Mouse (Mus musculus) spleen, adult 2 months (tissue): ENCODE measurements around the gene 4921524J17Rik. TPM values are rescaled to one million over a fixed set of nuclear protein-coding genes. Genes with fewer than 3 reads are reported as not detected.

Experiments
- DNase-seq, 2 experiments: peaks; one replicate each; pipeline versions ENCODE4 v3.0.0 to v3.0.0-alpha.2; 2012 to 2021; ENCODE audit warnings: low spot score in 2 of 2, low read depth in 1 of 2
- H3K27ac ChIP-seq: fragments of 200-500 bp; 2 replicates; pipeline ENCODE4 v1.5.1; 2012; ENCODE audit warnings: low read length, inconsistent platforms; ENCODE audit not compliant: insufficient read depth
- H3K27me3 ChIP-seq: fragments of 200-500 bp; 2 replicates; pipeline ENCODE4 v1.6.1; 2012; ENCODE audit warnings: mild to moderate bottlenecking, moderate library complexity, low read length, inconsistent platforms; ENCODE audit not compliant: control insufficient read depth, insufficient read depth
- H3K36me3 ChIP-seq: fragments of 200-500 bp; 2 replicates; pipeline ENCODE4 v1.6.1; 2012; ENCODE audit warnings: mild to moderate bottlenecking, low read length, inconsistent platforms; ENCODE audit not compliant: control insufficient read depth, insufficient read depth
- H3K4me1 ChIP-seq: fragments of 200-500 bp; 2 replicates; pipeline ENCODE4 v1.6.1; 2011; ENCODE audit warnings: inconsistent platforms; ENCODE audit not compliant: control insufficient read depth, insufficient read depth, insufficient read length
- H3K4me3 ChIP-seq: fragments of 200-500 bp; 2 replicates; pipeline ENCODE4 v1.5.1; 2011; ENCODE audit warnings: mild to moderate bottlenecking, inconsistent platforms; ENCODE audit not compliant: insufficient read depth, insufficient read length; ENCODE audit errors: extremely low read depth
- CTCF ChIP-seq: fragments of 200-500 bp; IDR thresholded peaks from 2 replicates; pipeline ENCODE4 v1.5.1; 2011; ENCODE audit warnings: mild to moderate bottlenecking, inconsistent platforms; ENCODE audit not compliant: insufficient read depth, insufficient read length, insufficient replicate concordance; ENCODE audit errors: extremely low read depth
- POLR2A ChIP-seq: fragments of 200-500 bp; IDR thresholded peaks from 2 replicates; pipeline ENCODE4 v1.6.1; 2011; ENCODE audit warnings: low read depth, low read length, inconsistent platforms
- WGBS: fragments of 180-500 bp; shearing (Covaris S2); methylation state at CpG from one replicate; pipeline ENCODE4 v1.1.7; 2018; 5-methylcytosine and 5-hydroxymethylcytosine counted together
- polyA plus RNA-seq: library from polyadenylated mRNA; depleted of rRNA; stranded (reverse); fragments of >200 nt; gene quantifications from 2 replicates; pipeline ENCODE4 v1.2.3, GENCODE M21; 2012

Gene 4921524J17Rik
- polyA plus RNA-seq, 1 experiment = 1.6 TPM

DNA sequence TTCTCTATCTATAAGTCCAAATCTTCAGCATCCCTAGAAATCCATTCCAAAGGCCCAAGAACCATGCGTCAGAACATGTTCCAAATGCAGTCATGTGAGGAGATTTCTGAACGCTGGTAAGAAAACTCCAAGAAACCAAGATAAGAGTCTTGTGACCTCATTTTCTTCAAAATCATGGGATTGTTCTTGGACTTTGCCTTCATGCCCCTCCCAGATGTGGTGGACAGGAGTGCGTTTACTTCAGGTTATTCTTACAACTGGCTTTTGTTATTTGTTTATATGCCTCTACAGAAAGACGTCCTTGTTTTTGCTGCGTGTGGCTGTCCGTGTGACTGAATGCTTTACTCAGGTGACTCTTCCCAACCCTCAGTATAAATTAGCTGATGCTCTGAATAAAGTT, 39.4 kb downstream of the 4921524J17Rik start:
- H3K4me3 ChIP-seq = no peak overlapping the region
- H3K27ac ChIP-seq = no peak overlapping the region
- no peak for DNase-seq
- TF ChIP-seq CTCF = no peak
- no peak for TF ChIP-seq POLR2A
- 95% methylated on average over 6 of the region's 6 CpGs for WGBS
- H3K4me1 ChIP-seq = no peaks in the 10 kb centered on the region
- H3K36me3 ChIP-seq = no peaks in the 10 kb centered on the region
- H3K27me3 ChIP-seq = no peaks in the 10 kb centered on the region

DNA sequence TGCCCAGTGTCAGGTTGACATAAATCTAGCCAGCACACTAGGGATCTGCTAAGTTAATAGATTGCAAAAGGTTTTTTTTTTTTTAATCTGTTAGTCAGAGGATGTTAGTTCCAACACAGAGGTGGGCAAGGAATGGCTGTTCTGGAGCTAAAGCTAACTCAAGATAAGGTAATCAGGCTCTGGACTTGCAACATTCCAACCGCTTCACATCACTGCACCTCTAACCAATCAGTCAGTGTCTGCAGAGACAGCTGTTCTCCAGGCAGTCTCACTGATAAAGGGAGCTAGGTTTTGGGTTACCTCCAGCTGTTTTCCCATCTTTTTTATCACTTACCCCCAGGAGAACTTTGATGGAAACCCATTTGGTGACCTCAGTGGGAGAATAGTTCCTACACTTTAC, 41.2 kb downstream of the 4921524J17Rik start:
- no peak for DNase-seq
- Histone ChIP-seq H3K4me1 (no peaks in the 10 kb centered on the region), H3K27ac (no peak overlapping the region), H3K27me3 (no peaks in the 10 kb centered on the region), H3K36me3 (no peaks in the 10 kb centered on the region), H3K4me3 (no peak overlapping the region)
- TF ChIP-seq CTCF (no peak), POLR2A (no peak)
- 89% methylated on average over 1 of the region's 1 CpGs for WGBS

DNA sequence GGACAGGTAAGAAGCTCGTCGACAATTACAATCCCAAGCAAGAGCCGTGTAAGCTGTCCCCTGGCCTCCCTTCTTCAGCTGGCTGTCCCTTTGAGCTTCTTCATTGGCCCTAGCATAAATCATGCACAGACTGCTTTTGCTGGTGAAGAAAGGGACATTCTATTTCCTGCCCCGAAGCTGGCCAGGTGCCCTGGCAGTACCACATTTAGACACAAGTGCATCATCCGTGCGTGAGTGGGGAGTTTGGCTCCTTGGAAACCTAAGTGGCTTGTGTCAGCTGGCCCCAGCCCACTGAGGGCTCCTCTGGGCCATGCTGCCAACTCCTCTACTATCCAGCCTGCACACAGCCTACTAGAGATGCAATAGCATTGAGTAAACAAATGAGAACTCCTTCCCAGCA, 46.4 kb downstream of the 4921524J17Rik start, which contains the start of gene Mylk3:
Gene Mylk3 (minus strand): TSS at position 141 of the 400 bp plus-strand sequence.
- 68% methylated on average over 6 of the region's 6 CpGs for WGBS
- Histone ChIP-seq H3K4me3 (no peak within 1 kb of the TSS), H3K27me3 (no peaks in the 10 kb centered on the region), H3K36me3 (no peaks in the 10 kb centered on the region), H3K27ac (no peak within 1 kb of the TSS), H3K4me1 (no peaks in the 10 kb centered on the region)
- DNase-seq = no peak
- TF ChIP-seq CTCF (no peak), POLR2A (no peak)

DNA sequence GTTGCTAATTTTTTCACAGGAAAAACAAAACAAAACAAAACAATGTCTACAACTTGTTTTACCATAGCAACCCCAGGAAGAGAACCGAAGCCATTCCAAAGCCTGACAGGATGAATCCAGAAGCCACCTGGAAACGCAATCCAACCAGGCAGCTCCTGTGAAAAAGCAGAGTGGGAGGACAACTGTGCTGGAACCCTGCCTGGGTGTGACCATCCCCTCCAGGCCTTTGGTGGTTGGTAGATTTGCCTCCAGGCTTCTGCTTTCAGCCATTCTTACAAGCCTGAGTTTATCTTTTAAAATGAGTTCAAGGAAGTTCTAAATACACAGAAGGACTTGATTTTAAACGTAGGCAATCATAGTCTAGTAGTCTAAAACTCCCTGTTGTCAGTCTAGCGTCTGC, 50.7 kb downstream of the 4921524J17Rik start:
- Histone ChIP-seq H3K4me1 (no peaks in the 10 kb centered on the region), H3K27ac (no peak overlapping the region), H3K36me3 (no peaks in the 10 kb centered on the region), H3K27me3 (no peaks in the 10 kb centered on the region), H3K4me3 (no peak overlapping the region)
- WGBS = 79% methylated on average over 4 of the region's 4 CpGs
- TF ChIP-seq CTCF (no peak), POLR2A (no peak)
- no peak for DNase-seq

DNA sequence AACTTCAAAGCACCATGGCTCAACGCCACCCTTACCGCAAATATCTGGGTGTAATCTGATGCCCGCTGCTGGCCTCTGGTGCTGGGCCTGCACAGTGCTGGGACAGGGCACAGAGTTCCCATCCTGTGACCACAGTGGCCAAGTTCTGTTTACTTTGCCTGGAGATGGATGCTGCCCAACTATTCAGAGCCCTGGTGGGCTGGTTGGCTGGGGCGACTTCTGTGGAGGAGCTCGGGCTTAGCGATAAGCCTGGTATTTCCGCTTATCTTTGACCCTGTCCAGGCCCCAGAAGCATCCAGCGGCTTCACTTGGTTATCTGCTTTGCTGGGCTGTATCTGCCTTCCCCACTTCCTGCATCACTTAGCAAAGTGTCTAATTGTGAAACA, 51.8 kb downstream of the 4921524J17Rik start:
- TF ChIP-seq POLR2A (no peak), CTCF (no peak)
- Histone ChIP-seq H3K27me3 (no peaks in the 10 kb centered on the region), H3K27ac (peak overlapping the region; percentile 74), H3K4me3 (no peak overlapping the region), H3K36me3 (no peaks in the 10 kb centered on the region), H3K4me1 (no peaks in the 10 kb centered on the region)
- 68% methylated on average over 8 of the region's 8 CpGs for WGBS
- peak in 1 of 2 experiments; percentile 5 for DNase-seq

DNA sequence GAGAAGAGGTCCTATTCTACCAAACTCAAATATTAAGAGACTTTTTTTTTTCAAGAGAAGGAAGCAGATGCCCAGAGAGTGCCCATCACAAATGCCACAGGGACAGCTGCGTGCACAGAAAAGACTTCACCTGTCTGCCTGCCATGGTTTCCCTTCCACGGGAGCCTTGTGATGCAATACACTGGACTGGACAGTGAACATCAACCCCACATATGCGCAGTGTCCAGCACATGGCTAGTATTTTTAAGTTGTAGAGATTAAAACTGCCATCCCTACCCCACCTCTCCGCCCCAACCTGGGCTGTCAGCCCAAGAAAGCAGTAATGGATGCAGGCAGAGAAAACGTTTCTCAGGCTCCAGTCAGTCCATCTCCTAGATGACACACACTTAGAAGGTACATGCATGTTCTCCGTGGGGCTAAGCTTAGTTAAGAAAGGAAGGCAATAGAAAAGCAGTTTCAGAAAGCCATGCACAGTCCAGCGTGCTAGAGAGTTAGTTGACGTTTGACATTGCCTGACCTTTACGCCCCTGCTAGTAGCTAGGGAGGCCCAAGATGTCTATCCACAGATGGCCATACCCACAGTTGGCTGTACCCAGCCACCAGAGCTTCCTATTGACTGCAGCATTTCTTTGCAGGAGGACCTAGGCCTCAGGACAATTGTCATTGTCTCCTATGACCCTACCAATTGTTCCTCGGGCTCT, 52.4 kb downstream of the 4921524J17Rik start:
- Histone ChIP-seq H3K27me3 (no peaks in the 10 kb centered on the region), H3K36me3 (no peaks in the 10 kb centered on the region), H3K27ac (peak overlapping the region; percentile 74), H3K4me3 (no peak overlapping the region), H3K4me1 (no peaks in the 10 kb centered on the region)
- 76% methylated on average over 10 of the region's 10 CpGs for WGBS
- TF ChIP-seq CTCF = no peak
- TF ChIP-seq POLR2A = no peak
- no peak for DNase-seq

DNA sequence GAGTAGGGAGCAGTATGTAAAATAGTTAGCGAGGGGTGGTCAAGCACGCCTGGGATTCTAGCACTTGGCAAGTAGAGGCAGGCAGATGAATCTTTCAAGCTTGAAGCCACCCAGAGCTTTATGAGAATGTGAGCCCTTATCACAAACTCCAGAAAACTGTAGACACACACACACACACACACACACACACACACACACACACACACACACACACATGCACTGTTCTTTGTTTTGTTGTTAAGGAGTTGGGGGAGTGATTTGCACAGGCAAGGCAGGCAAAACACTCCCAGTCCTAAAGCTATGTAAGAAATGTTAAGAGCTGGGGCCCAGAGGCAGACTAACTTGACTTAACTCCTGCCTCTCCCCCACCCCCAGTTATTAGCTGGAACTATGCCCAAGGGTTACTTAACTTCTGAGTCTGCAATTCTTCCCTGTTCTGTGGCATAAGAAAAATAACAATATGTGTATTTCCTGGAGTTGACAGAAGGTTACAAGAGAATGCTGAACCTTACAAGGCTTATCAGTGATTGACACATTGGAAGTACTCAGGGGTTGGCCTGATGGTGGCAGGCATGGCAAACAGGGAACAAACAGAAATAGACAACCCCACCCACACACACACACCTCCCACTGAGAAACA, 53.4 kb downstream of the 4921524J17Rik start:
- Histone ChIP-seq H3K27ac (peak overlapping the region; percentile 21; the same call in 1 of the 2 replicates), H3K4me3 (no peak overlapping the region), H3K4me1 (no peaks in the 10 kb centered on the region), H3K27me3 (no peaks in the 10 kb centered on the region), H3K36me3 (no peaks in the 10 kb centered on the region)
- DNase-seq = no peak
- TF ChIP-seq POLR2A (no peak), CTCF (no peak)
- 67% methylated on average over 2 of the region's 2 CpGs for WGBS
